Mouse (Mus musculus) heart, embryonic 12.5 days (tissue): ENCODE measurements around the gene Kdm5a. TPM values are rescaled to one million over a fixed set of nuclear protein-coding genes. Genes with fewer than 3 reads are reported as not detected.

Source experiments
- ATAC-seq: fragments of 200-750 bp; cut with Nextera tagmentation; 2 replicates; pipeline ENCODE4 v1.8.0; 2017; ENCODE audit warnings: moderate TSS enrichment, moderate library complexity; ENCODE audit not compliant: insufficient number of reproducible peaks, low FRiP score
- H3K27ac ChIP-seq: fragments of 300-500 bp; sonication (generic); 2 replicates; pipeline ENCODE4 v1.5.1; 2016; ENCODE audit warnings: mild to moderate bottlenecking, moderate library complexity; ENCODE audit not compliant: poor library complexity, severe bottlenecking
- H3K27me3 ChIP-seq: fragments of 300-500 bp; sonication (generic); replicated peaks from 2 replicates; pipeline ENCODE4 v1.6.1; 2016; ENCODE audit warnings: mild to moderate bottlenecking, moderate library complexity
- H3K36me3 ChIP-seq: fragments of 300-500 bp; sonication (generic); 2 replicates; pipeline ENCODE4 v1.6.1; 2016; ENCODE audit warnings: mild to moderate bottlenecking, moderate library complexity
- H3K4me1 ChIP-seq: fragments of 300-500 bp; sonication (generic); replicated peaks from 2 replicates; pipeline ENCODE4 v1.6.1; 2016; ENCODE audit warnings: mild to moderate bottlenecking
- H3K4me2 ChIP-seq: fragments of 300-500 bp; sonication (generic); 2 replicates; pipeline ENCODE4 v1.6.1; 2016; ENCODE audit warnings: mild to moderate bottlenecking, moderate library complexity
- H3K4me3 ChIP-seq: fragments of 300-500 bp; sonication (generic); 2 replicates; pipeline ENCODE4 v1.5.1; 2016; ENCODE audit warnings: mild to moderate bottlenecking
- H3K9ac ChIP-seq: fragments of 300-500 bp; sonication (generic); 2 replicates; pipeline ENCODE4 v1.6.1; 2016; ENCODE audit warnings: mild to moderate bottlenecking, moderate library complexity
- H3K9me3 ChIP-seq: fragments of 300-500 bp; sonication (generic); replicated peaks from 2 replicates; pipeline ENCODE4 v1.6.1; 2016; ENCODE audit warnings: mild to moderate bottlenecking, moderate library complexity
- WGBS: fragments of 180-500 bp; shearing (Covaris S2); methylation state at CpG from one replicate; pipeline ENCODE4 v1.1.7; 2016; 5-methylcytosine and 5-hydroxymethylcytosine counted together
- polyA plus RNA-seq: library from polyadenylated mRNA; unstranded; fragments of >200 nt; fragmentation: Nextera tagmentation; extraction: Ambion mirVana; gene quantifications from 2 replicates; pipeline ENCODE4 v1.2.1, GENCODE M21; 2016

Kdm5a gene
- polyA plus RNA-seq, 1 experiment from 2014 or later, result 41.7 TPM

DNA sequence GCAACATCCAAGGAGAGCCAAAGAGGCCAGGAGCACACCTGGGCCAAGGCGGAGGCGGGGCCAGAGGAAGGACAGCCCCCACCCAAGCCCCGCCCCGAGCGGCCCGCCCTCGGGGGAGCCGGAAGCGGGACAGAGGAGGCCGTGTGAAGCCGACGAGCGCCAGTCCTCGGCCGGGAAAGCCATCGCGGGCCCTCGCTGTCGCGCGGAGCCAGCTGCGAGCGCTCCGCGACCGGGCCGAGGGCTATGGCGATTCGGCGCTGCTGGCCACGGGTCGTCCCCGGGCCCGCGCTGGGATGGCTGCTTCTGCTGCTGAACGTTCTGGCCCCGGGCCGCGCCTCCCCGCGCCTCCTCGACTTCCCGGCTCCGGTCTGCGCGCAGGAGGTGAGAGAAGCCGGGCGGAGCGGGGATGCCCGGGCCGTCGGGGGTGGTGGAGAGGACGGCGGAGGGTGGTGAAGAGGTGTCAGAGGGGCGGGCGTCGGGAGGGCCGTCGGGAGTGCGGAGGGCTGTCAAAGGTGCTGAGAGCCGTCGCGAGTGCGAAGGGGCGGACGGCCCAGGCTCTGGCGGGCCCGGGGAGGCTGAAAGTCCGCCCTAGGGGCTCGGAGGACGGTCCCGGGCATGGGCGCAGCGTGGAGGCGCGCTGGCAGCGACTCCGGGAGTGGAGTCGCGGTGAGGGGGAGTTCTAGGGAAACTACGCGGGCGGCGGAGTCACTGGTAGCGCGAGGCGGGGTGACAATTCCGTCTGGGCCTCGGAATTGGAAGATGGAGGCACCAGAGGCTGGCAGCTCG lies 99.4 kb downstream of the Kdm5a start, which contains the start of gene Il17ra:
Gene Il17ra, plus strand, starts transcription at position 162 of the 786 bp plus-strand sequence.
- ATAC-seq, result peak; percentile 85
- Histone ChIP-seq H3K27ac (0 out of 2 replicates have a peak within 1 kb of the TSS, but pooled peaks have one; percentile 24), H3K9ac (peak within 1 kb of the TSS; percentile 75), H3K36me3 (no peaks in the 10 kb centered on the region), H3K27me3 (peaks cover 44% of the 10 kb centered on the region), H3K4me2 (peak within 1 kb of the TSS; percentile 91), H3K4me3 (peak within 1 kb of the TSS; percentile 74), H3K9me3 (0 out of 2 replicates have a peak, but pooled peaks cover 2% of the 10 kb centered on the region), H3K4me1 (peaks cover 21% of the 10 kb centered on the region)
- under 1% methylated on average over 89 of the region's 90 CpGs for WGBS

DNA sequence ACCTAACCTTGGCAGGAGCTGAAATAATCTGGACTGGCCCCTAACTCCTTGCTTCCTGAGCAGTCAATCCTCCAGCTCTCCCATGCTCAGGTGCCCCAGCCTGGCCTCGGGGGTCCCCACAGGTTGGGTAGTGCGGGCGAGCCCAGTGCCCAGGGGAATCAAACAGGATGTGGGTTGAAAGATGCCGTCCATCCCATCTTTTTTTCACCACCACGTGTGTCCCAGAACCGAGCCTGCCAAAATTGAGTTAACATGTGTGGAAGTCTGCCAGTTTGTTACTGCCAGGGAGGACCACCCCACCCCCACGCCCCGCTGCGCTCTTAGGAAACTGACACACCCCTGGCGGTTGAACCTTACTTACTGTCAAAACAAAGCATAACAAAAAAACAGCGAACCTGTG lies 100.0 kb downstream of the Kdm5a start:
- no peaks in the 10 kb centered on the region for H3K36me3 ChIP-seq
- 4% methylated on average over 11 of the region's 11 CpGs for WGBS
- H3K9me3 ChIP-seq, result 0 out of 2 replicates have a peak, but pooled peaks cover 2% of the 10 kb centered on the region
- ATAC-seq, result no peak
- peaks cover 21% of the 10 kb centered on the region for H3K4me1 ChIP-seq
- H3K27ac ChIP-seq, result no peak overlapping the region
- H3K4me2 ChIP-seq, result peak overlapping the region; percentile 91
- peak overlapping the region; percentile 74 for H3K4me3 ChIP-seq
- H3K27me3 ChIP-seq, result peaks cover 44% of the 10 kb centered on the region
- H3K9ac ChIP-seq, result peak overlapping the region; percentile 75

DNA sequence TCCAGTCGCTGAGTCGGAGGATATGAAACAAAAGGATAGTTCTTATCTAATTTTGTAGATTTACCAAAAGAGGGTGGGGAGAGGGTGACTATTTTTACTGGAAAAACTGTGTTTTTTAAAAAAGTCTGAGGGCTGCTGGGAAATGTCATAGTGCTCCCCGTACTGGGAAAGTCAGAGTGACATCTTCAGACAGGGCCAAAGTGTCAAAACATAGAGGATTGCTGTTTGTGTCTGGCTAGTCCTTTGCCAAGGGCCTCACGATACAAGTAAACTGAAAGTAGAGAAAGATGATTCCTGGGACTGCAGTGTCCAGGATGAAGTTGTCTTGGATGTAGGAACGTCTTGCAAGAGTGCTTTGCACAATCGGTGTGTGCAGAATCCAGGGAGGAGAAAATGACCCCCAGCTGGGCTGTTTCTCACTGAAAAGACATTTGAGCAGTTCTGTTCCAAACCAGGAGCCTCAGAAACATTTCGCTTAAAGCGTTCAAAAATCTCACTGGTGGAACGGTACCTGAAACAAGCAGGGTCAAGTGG lies 100.5 kb downstream of the Kdm5a start:
- H3K27me3 ChIP-seq, result peaks cover 39% of the 10 kb centered on the region
- peak overlapping the region; percentile 91 for H3K4me2 ChIP-seq
- no peak for ATAC-seq
- 57% methylated on average over 9 of the region's 9 CpGs for WGBS
- 0 out of 2 replicates have a peak overlapping the region, but pooled peaks have one; percentile 75 for H3K9ac ChIP-seq
- 0 out of 2 replicates have a peak, but pooled peaks cover 2% of the 10 kb centered on the region for H3K9me3 ChIP-seq
- H3K4me1 ChIP-seq, result peaks cover 24% of the 10 kb centered on the region
- H3K36me3 ChIP-seq, result no peaks in the 10 kb centered on the region
- H3K4me3 ChIP-seq, result peak overlapping the region; percentile 74
- H3K27ac ChIP-seq, result no peak overlapping the region

DNA sequence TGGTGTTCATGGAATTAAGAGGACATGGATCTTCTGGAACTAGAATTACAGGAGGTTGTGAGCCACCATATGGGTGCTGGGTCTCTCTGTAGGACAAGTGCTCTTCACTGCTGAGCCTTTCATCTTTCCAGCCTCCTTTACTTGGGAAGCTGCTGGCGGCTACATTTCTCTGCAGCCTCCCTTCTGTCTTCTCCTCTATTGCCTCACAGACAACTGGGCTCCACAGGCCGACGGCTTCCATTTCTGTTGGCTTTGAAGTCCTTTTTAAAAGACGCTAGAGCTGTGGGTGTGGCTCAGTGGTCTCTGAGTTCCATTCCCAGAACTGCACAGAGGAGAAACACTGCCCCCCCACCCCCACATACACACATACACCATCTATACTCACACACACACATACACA lies 101.5 kb downstream of the Kdm5a start:
- H3K27me3 ChIP-seq, result peaks cover 39% of the 10 kb centered on the region
- peaks cover 32% of the 10 kb centered on the region for H3K4me1 ChIP-seq
- H3K4me3 ChIP-seq, result no peak overlapping the region
- no peak overlapping the region for H3K9ac ChIP-seq
- no peak overlapping the region for H3K4me2 ChIP-seq
- ATAC-seq, result no peak
- H3K9me3 ChIP-seq, result 0 out of 2 replicates have a peak, but pooled peaks cover 2% of the 10 kb centered on the region
- H3K27ac ChIP-seq, result no peak overlapping the region
- H3K36me3 ChIP-seq, result no peaks in the 10 kb centered on the region
- 47% methylated on average over 4 of the region's 4 CpGs for WGBS

DNA sequence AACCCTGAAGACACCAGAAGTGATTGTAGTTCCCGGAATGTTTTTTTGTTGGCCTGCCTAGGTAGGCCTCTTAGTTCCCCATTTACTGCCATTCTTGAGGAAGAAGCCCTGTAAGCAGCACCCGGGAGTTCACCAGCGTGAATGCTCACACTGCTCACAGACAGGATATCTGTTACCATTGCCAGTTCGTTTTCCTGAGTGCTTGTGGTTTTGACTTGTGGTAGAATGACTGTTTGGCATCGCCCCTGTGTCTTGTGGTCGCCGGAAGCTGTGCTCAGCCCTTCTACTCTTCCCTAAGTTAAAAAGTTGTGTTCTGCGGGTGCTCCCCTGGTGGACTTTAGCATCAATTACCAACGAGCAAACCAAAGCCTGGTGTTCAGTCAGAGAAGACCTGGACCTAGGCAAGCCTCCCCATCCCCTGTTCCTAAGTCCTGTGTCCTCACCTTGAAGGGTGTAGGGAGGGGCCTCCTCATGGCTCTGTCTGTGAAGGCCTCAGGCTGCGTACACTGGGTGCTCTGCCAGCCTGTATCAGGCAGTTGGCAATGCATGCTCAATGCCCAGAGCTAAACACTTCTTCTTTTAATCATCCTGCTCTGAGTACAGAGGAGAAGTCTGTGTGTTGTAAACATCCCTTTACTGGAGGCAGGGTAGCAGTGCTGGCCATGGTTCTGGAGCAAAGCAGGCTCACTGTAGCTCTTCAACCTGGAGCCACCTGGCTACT lies 102.8 kb downstream of the Kdm5a start:
- WGBS, result 67% methylated on average over 10 of the region's 10 CpGs
- Histone ChIP-seq H3K4me3 (no peak overlapping the region), H3K4me2 (no peak overlapping the region), H3K9me3 (0 out of 2 replicates have a peak, but pooled peaks cover 2% of the 10 kb centered on the region), H3K9ac (no peak overlapping the region), H3K4me1 (peaks cover 43% of the 10 kb centered on the region), H3K27me3 (peaks cover 31% of the 10 kb centered on the region), H3K36me3 (no peaks in the 10 kb centered on the region), H3K27ac (no peak overlapping the region)
- ATAC-seq, result no peak

DNA sequence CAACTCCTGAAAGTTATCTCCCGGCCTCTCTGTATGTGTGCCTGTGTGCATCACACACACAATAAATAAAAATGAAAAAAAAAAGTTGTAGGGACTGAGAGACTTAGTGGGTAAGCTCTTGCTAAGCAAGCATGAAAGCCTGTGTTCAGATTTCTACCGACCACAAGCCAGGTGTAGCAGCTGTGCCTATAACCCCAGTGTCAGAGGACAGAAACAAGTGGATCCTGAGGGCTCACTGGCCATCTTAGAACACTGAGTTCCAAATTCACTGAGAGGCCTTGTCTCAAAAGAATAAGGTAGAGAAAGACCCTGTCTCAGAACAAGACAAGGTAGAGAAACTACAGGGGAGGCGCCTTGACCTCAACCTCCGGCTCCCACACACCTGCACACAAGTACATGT lies 104.3 kb downstream of the Kdm5a start:
- peaks cover 51% of the 10 kb centered on the region for H3K4me1 ChIP-seq
- H3K4me3 ChIP-seq, result no peak overlapping the region
- H3K36me3 ChIP-seq, result no peaks in the 10 kb centered on the region
- no peak overlapping the region for H3K9ac ChIP-seq
- no peak overlapping the region for H3K4me2 ChIP-seq
- no peak for ATAC-seq
- no peaks in the 10 kb centered on the region for H3K9me3 ChIP-seq
- WGBS, result 91% methylated on average over 4 of the region's 4 CpGs
- no peak overlapping the region for H3K27ac ChIP-seq
- peaks cover 18% of the 10 kb centered on the region for H3K27me3 ChIP-seq

DNA sequence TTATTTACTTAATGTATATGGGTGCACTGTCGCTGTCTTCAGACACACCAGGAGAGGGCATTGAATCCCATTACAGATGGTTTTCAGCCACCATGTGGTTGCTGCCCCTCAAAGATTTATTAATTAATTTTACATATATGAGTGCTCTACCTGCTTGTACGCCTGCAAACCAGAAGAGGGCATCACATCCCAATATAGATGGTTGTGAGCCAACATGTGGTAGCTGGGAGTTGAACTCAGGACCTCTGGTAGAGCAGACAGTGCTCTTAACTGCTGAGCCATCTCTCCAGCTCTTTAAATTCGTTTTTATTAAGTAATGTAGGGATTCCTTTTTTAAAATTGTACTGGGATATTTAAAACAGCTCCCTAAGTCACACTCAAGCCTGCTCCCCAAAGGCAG lies 105.3 kb downstream of the Kdm5a start:
- H3K27me3 ChIP-seq, result peaks cover 7% of the 10 kb centered on the region; the same call in 1 of the 2 replicates
- no peak for ATAC-seq
- H3K4me1 ChIP-seq, result peaks cover 45% of the 10 kb centered on the region
- H3K9me3 ChIP-seq, result no peaks in the 10 kb centered on the region
- no peaks in the 10 kb centered on the region for H3K36me3 ChIP-seq
- H3K27ac ChIP-seq, result no peak overlapping the region
- 67% methylated on average over 3 of the region's 3 CpGs for WGBS
- no peak overlapping the region for H3K9ac ChIP-seq
- H3K4me3 ChIP-seq, result no peak overlapping the region
- H3K4me2 ChIP-seq, result no peak overlapping the region

DNA sequence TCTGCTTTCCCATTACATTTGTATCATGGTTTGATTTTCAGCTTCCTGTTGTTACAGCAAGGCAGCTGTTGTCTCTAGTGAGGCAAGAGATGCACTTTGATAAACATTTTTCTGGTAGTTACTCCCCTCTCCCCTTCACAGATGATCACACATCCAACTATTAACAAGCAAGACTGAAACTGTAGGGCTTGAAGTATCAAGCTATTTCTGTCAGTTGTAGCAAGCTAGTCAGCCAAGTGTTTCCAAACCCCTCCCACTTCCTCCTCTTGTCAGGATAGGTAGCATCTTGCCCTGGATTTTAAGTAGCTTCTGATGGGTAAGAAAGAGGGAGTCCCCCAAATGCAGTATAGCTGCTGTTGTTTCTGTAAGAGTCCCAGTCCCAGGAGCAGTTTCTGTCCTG lies 105.8 kb downstream of the Kdm5a start:
- H3K4me2 ChIP-seq, result no peak overlapping the region
- peaks cover 40% of the 10 kb centered on the region for H3K4me1 ChIP-seq
- H3K9ac ChIP-seq, result no peak overlapping the region
- ATAC-seq, result no peak
- no peaks in the 10 kb centered on the region for H3K36me3 ChIP-seq
- no peaks in the 10 kb centered on the region for H3K9me3 ChIP-seq
- H3K27ac ChIP-seq, result no peak overlapping the region
- no peak overlapping the region for H3K4me3 ChIP-seq
- H3K27me3 ChIP-seq, result peaks cover 3% of the 10 kb centered on the region; the same call in 1 of the 2 replicates

DNA sequence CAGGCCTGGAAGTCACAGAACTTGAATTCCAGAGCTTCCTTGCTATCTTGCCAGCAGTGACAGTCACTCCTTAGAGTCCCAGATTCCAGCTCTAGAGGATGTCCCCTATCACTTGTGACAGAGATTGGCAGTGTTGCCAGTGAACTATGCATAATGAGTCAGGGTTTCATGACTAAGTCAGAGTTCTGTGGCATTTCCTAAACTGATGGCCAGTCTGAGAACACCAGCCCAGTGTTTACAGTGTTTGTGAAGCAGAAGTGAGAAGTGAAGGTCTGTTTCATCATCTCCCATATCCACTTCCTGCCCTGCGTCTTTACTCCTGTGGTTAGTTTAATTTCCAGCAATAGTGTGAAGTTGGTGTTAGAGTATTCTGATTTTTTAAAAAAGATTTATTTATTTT lies 106.7 kb downstream of the Kdm5a start:
- peak overlapping the region; percentile 75; the same call in 1 of the 2 replicates for H3K27ac ChIP-seq
- peaks cover 39% of the 10 kb centered on the region for H3K4me1 ChIP-seq
- H3K9me3 ChIP-seq, result no peaks in the 10 kb centered on the region
- ATAC-seq, result no peak
- H3K9ac ChIP-seq, result no peak overlapping the region
- no peak overlapping the region for H3K4me3 ChIP-seq
- H3K4me2 ChIP-seq, result no peak overlapping the region
- no peaks in the 10 kb centered on the region for H3K36me3 ChIP-seq
- peaks cover 2% of the 10 kb centered on the region; the same call in 1 of the 2 replicates for H3K27me3 ChIP-seq
- 70% methylated on average over 1 of the region's 1 CpGs for WGBS

DNA sequence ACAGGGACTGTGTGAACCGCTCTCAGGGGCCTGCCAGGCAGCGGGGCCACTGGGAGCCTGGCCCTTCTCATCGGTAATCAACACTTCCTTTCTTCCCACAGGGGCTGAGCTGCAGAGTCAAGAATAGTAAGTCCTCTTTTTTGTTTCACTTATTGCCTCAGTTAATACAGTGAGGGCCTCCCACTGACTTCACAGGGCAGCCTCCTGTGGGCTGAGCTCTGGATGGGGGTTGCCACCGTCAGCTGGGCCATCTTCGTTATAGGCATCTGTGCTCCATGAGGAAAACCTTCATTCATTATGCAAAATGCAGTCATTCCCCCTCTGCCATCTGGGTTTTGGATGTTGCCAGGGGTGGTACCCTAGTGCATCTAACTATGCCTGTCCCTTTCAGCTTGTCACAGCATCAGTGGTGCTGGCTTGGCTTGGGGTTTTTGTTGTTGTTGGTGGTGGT lies 108.1 kb downstream of the Kdm5a start:
- H3K4me3 ChIP-seq, result no peak overlapping the region
- H3K4me2 ChIP-seq, result peak overlapping the region; percentile 40
- H3K27ac ChIP-seq, result peak overlapping the region; percentile 75
- H3K9ac ChIP-seq, result no peak overlapping the region
- peaks cover 39% of the 10 kb centered on the region for H3K4me1 ChIP-seq
- WGBS, result 6% methylated on average over 5 of the region's 5 CpGs
- H3K27me3 ChIP-seq, result 0 out of 2 replicates have a peak, but pooled peaks cover 2% of the 10 kb centered on the region
- no peaks in the 10 kb centered on the region for H3K36me3 ChIP-seq
- ATAC-seq, result no peak
- H3K9me3 ChIP-seq, result no peaks in the 10 kb centered on the region
